Mouse (Mus musculus): Measurements from ENCODE around the gene Hpcal1. TPM values are rescaled to one million over a fixed set of nuclear protein-coding genes. Genes with fewer than 3 reads are reported as not detected.

The Hpcal1 gene
- total RNA-seq, 1 experiment = 23.5 TPM

- TF ChIP-seq ZNF384 (IDR thresholded peaks at IDR 0.05; ENCODE audit: low read depth, low read length) = no peak
- TF ChIP-seq HCFC1 (IDR thresholded peaks at IDR 0.05; ENCODE audit: borderline replicate concordance, insufficient read depth, low read length) = no peak
- no peak for TF ChIP-seq CHD2 (IDR thresholded peaks at IDR 0.05; ENCODE audit: low read depth, low read length)
- no peak for TF ChIP-seq ZC3H11A (IDR thresholded peaks at IDR 0.05; ENCODE audit: borderline replicate concordance, low read depth, low read length)
- no peak for TF ChIP-seq MAFK (IDR thresholded peaks at IDR 0.05; ENCODE audit: insufficient read depth, low read depth, low read length)
- Histone ChIP-seq H3K36me3 (ENCODE audit: control insufficient read depth, insufficient read depth, low read length, poor library complexity, severe bottlenecking) (no peaks in the 10 kb centered on the region), H3K9ac (ENCODE audit: insufficient read depth, low read depth, low read length, poor library complexity, severe bottlenecking) (no peak overlapping the region), H3K4me1 (ENCODE audit: control insufficient read depth in 2 of 2, insufficient read depth in 2 of 2, low read length in 2 of 2, poor library complexity in 1 of 2) (peaks cover 3 to 23% of the 10 kb centered on the region in 2 experiments; a peak in 3 of 4 replicates), H3K4me3 (ENCODE audit: insufficient read depth in 1 of 2, low read depth in 1 of 2, low read length in 2 of 2, poor library complexity in 1 of 2, severe bottlenecking in 1 of 2) (no peak overlapping the region), H3K9me3 (ENCODE audit: control insufficient read depth, insufficient read depth, low read depth, low read length) (no peaks in the 10 kb centered on the region), H3K27ac (ENCODE audit: insufficient read depth, low read depth, low read length, poor library complexity, severe bottlenecking) (no peak overlapping the region)
- in situ Hi-C loops (cut with MboI; ENCODE audit: low sequenced_read_pairs in 2 of 2, unreplicated experiment in 2 of 2) = no loop called here
- DNase-seq (ENCODE audit: low read depth, low spot score) = no peak
Measured at GRCm38 (mm10) chr12:17709926-17710746, 19.5 kb downstream of the Hpcal1 start.

- Histone ChIP-seq H3K4me3 (ENCODE audit: insufficient read depth in 1 of 2, low read depth in 1 of 2, low read length in 2 of 2, poor library complexity in 1 of 2, severe bottlenecking in 1 of 2) (no peak overlapping the region), H3K4me1 (ENCODE audit: control insufficient read depth in 2 of 2, insufficient read depth in 2 of 2, low read length in 2 of 2, poor library complexity in 1 of 2) (peaks cover 3 to 23% of the 10 kb centered on the region in 2 experiments; a peak in 3 of 4 replicates), H3K27ac (ENCODE audit: insufficient read depth, low read depth, low read length, poor library complexity, severe bottlenecking) (no peak overlapping the region), H3K9me3 (ENCODE audit: control insufficient read depth, insufficient read depth, low read depth, low read length) (no peaks in the 10 kb centered on the region), H3K36me3 (ENCODE audit: control insufficient read depth, insufficient read depth, low read length, poor library complexity, severe bottlenecking) (no peaks in the 10 kb centered on the region), H3K9ac (ENCODE audit: insufficient read depth, low read depth, low read length, poor library complexity, severe bottlenecking) (no peak overlapping the region)
- TF ChIP-seq MAFK (IDR thresholded peaks at IDR 0.05; ENCODE audit: insufficient read depth, low read depth, low read length) (no peak), ZNF384 (IDR thresholded peaks at IDR 0.05; ENCODE audit: low read depth, low read length) (no peak), ZC3H11A (IDR thresholded peaks at IDR 0.05; ENCODE audit: borderline replicate concordance, low read depth, low read length) (no peak), CHD2 (IDR thresholded peaks at IDR 0.05; ENCODE audit: low read depth, low read length) (no peak), HCFC1 (IDR thresholded peaks at IDR 0.05; ENCODE audit: borderline replicate concordance, insufficient read depth, low read length) (no peak)
- in situ Hi-C loops (cut with MboI; ENCODE audit: low sequenced_read_pairs in 2 of 2, unreplicated experiment in 2 of 2) = no loop called here
- no peak for DNase-seq (ENCODE audit: low read depth, low spot score)
Measured at GRCm38 (mm10) chr12:17710747-17711092, 20.1 kb downstream of the Hpcal1 start.

- in situ Hi-C loops (cut with MboI; ENCODE audit: low sequenced_read_pairs in 2 of 2, unreplicated experiment in 2 of 2) = no loop called here
- Histone ChIP-seq H3K9ac (ENCODE audit: insufficient read depth, low read depth, low read length, poor library complexity, severe bottlenecking) (no peak overlapping the region), H3K27ac (ENCODE audit: insufficient read depth, low read depth, low read length, poor library complexity, severe bottlenecking) (no peak overlapping the region), H3K4me3 (ENCODE audit: insufficient read depth in 1 of 2, low read depth in 1 of 2, low read length in 2 of 2, poor library complexity in 1 of 2, severe bottlenecking in 1 of 2) (no peak overlapping the region), H3K9me3 (ENCODE audit: control insufficient read depth, insufficient read depth, low read depth, low read length) (no peaks in the 10 kb centered on the region), H3K4me1 (ENCODE audit: control insufficient read depth in 2 of 2, insufficient read depth in 2 of 2, low read length in 2 of 2, poor library complexity in 1 of 2) (peaks cover 3 to 23% of the 10 kb centered on the region in 2 experiments; a peak in 3 of 4 replicates), H3K36me3 (ENCODE audit: control insufficient read depth, insufficient read depth, low read length, poor library complexity, severe bottlenecking) (no peaks in the 10 kb centered on the region)
- TF ChIP-seq MAFK (IDR thresholded peaks at IDR 0.05; ENCODE audit: insufficient read depth, low read depth, low read length) (no peak), CHD2 (IDR thresholded peaks at IDR 0.05; ENCODE audit: low read depth, low read length) (no peak), ZC3H11A (IDR thresholded peaks at IDR 0.05; ENCODE audit: borderline replicate concordance, low read depth, low read length) (no peak), HCFC1 (IDR thresholded peaks at IDR 0.05; ENCODE audit: borderline replicate concordance, insufficient read depth, low read length) (no peak), ZNF384 (IDR thresholded peaks at IDR 0.05; ENCODE audit: low read depth, low read length) (no peak)
- no peak for DNase-seq (ENCODE audit: low read depth, low spot score)
Measured at GRCm38 (mm10) chr12:17711731-17712388, 21.2 kb downstream of the Hpcal1 start.

- H3K9ac ChIP-seq (ENCODE audit: insufficient read depth, low read depth, low read length, poor library complexity, severe bottlenecking) = no peak overlapping the region
- H3K4me1 ChIP-seq (ENCODE audit: control insufficient read depth in 2 of 2, insufficient read depth in 2 of 2, low read length in 2 of 2, poor library complexity in 1 of 2) = peaks cover 3 to 21% of the 10 kb centered on the region in 2 experiments; a peak in 3 of 4 replicates
- no peaks in the 10 kb centered on the region for H3K9me3 ChIP-seq (ENCODE audit: control insufficient read depth, insufficient read depth, low read depth, low read length)
- DNase-seq (ENCODE audit: low read depth, low spot score) = no peak
- H3K4me3 ChIP-seq (ENCODE audit: insufficient read depth in 1 of 2, low read depth in 1 of 2, low read length in 2 of 2, poor library complexity in 1 of 2, severe bottlenecking in 1 of 2) = no peak overlapping the region
- in situ Hi-C loops (cut with MboI; ENCODE audit: low sequenced_read_pairs in 2 of 2, unreplicated experiment in 2 of 2) = no loop called here
- no peaks in the 10 kb centered on the region for H3K36me3 ChIP-seq (ENCODE audit: control insufficient read depth, insufficient read depth, low read length, poor library complexity, severe bottlenecking)
- TF ChIP-seq HCFC1 (IDR thresholded peaks at IDR 0.05; ENCODE audit: borderline replicate concordance, insufficient read depth, low read length) = no peak
- no peak for TF ChIP-seq MAFK (IDR thresholded peaks at IDR 0.05; ENCODE audit: insufficient read depth, low read depth, low read length)
- no peak for TF ChIP-seq ZC3H11A (IDR thresholded peaks at IDR 0.05; ENCODE audit: borderline replicate concordance, low read depth, low read length)
- TF ChIP-seq CHD2 (IDR thresholded peaks at IDR 0.05; ENCODE audit: low read depth, low read length) = no peak
- no peak for TF ChIP-seq ZNF384 (IDR thresholded peaks at IDR 0.05; ENCODE audit: low read depth, low read length)
- no peak overlapping the region for H3K27ac ChIP-seq (ENCODE audit: insufficient read depth, low read depth, low read length, poor library complexity, severe bottlenecking)
Measured at GRCm38 (mm10) chr12:17712571-17712970, 21.9 kb downstream of the Hpcal1 start.

Measured in ES-E14 (cell line).